Mouse (Mus musculus): ENCODE data around the gene Map1lc3b. TPM values are rescaled to one million over a fixed set of nuclear protein-coding genes. Genes with fewer than 3 reads are reported as not detected.

Gene Map1lc3b
- polyA plus RNA-seq, 1 experiment from 2014 or later = 205 TPM

GRCm38 (mm10) chr8:121578676-121579451, 11.3 kb upstream of the Map1lc3b start, which contains the start of gene Fbxo31:
Gene Fbxo31, minus strand, starts transcription at chr8:121578806.
- H3K27ac ChIP-seq (ENCODE audit: low read depth) = peak within 1 kb of the TSS; percentile 96
- peak within 1 kb of the TSS; percentile 99 for H3K4me2 ChIP-seq (ENCODE audit: low read depth, low read length)
- H3K4me1 ChIP-seq (ENCODE audit: insufficient read depth) = peaks cover 41% of the 10 kb centered on the region
- H3K27me3 ChIP-seq (ENCODE audit: insufficient read depth, low read length) = no peaks in the 10 kb centered on the region
- TF ChIP-seq EP300 (IDR thresholded peaks at IDR 0.05; ENCODE audit: low read depth) = no peak
- TF ChIP-seq CTCF (IDR thresholded peaks at IDR 0.05; ENCODE audit: low read depth) = no peak
- H3K36me3 ChIP-seq (replicated peaks; ENCODE audit: insufficient read depth, low read length) = no peaks in the 10 kb centered on the region
- H3K9me3 ChIP-seq (ENCODE audit: low read length) = no peaks in the 10 kb centered on the region
- peak within 1 kb of the TSS; percentile 83 for H3K9ac ChIP-seq (replicated peaks)
- peak; percentile 99 for DNase-seq
- ATAC-seq = peak; percentile 83
- WGBS (ENCODE audit: insufficient replicate concordance) = 1% methylated on average over 45 of the region's 63 CpGs
- peak within 1 kb of the TSS; percentile 92 for H3K4me3 ChIP-seq (ENCODE audit: low read depth, low read length)

- Histone ChIP-seq H3K4me2 (ENCODE audit: low read depth, low read length) (no peak overlapping the region), H3K4me1 (ENCODE audit: insufficient read depth) (peaks cover 45% of the 10 kb centered on the region), H3K36me3 (replicated peaks; ENCODE audit: insufficient read depth, low read length) (no peaks in the 10 kb centered on the region), H3K9ac (replicated peaks) (no peak overlapping the region), H3K4me3 (ENCODE audit: low read depth, low read length) (no peak overlapping the region), H3K27ac (ENCODE audit: low read depth) (peak overlapping the region; percentile 96), H3K27me3 (ENCODE audit: insufficient read depth, low read length) (no peaks in the 10 kb centered on the region), H3K9me3 (ENCODE audit: low read length) (no peaks in the 10 kb centered on the region)
- TF ChIP-seq CTCF (IDR thresholded peaks at IDR 0.05; ENCODE audit: low read depth) (no peak), EP300 (IDR thresholded peaks at IDR 0.05; ENCODE audit: low read depth) (peak; percentile 81)
- ATAC-seq (peak; percentile 48), DNase-seq (peak; percentile 79)
- WGBS (ENCODE audit: insufficient replicate concordance) = 31% methylated on average over 9 of the region's 9 CpGs
These were observed 9.7 kb upstream of the Map1lc3b start for GRCm38 (mm10) chr8:121580465-121580864.

GRCm38 (mm10) chr8:121583653-121584052, 6.5 kb upstream of the Map1lc3b start:
- H3K9ac ChIP-seq (replicated peaks) = no peak overlapping the region
- no peaks in the 10 kb centered on the region for H3K27me3 ChIP-seq (ENCODE audit: insufficient read depth, low read length)
- no peak overlapping the region for H3K4me3 ChIP-seq (ENCODE audit: low read depth, low read length)
- DNase-seq = no peak
- peaks cover 48% of the 10 kb centered on the region for H3K4me1 ChIP-seq (ENCODE audit: insufficient read depth)
- H3K27ac ChIP-seq (ENCODE audit: low read depth) = no peak overlapping the region
- H3K4me2 ChIP-seq (ENCODE audit: low read depth, low read length) = no peak overlapping the region
- H3K36me3 ChIP-seq (replicated peaks; ENCODE audit: insufficient read depth, low read length) = no peaks in the 10 kb centered on the region
- no peaks in the 10 kb centered on the region for H3K9me3 ChIP-seq (ENCODE audit: low read length)
- ATAC-seq = no peak
- TF ChIP-seq EP300 (IDR thresholded peaks at IDR 0.05; ENCODE audit: low read depth) (no peak), CTCF (IDR thresholded peaks at IDR 0.05; ENCODE audit: low read depth) (no peak)
- WGBS (ENCODE audit: insufficient replicate concordance) = 45% methylated on average over 8 of the region's 8 CpGs

- H3K9ac ChIP-seq (replicated peaks) = peak overlapping the region; percentile 58; the same call in 1 of the 2 replicates
- peak overlapping the region; percentile 52 for H3K4me3 ChIP-seq (ENCODE audit: low read depth, low read length)
- 36% methylated on average over 13 of the region's 13 CpGs for WGBS (ENCODE audit: insufficient replicate concordance)
- no peaks in the 10 kb centered on the region for H3K27me3 ChIP-seq (ENCODE audit: insufficient read depth, low read length)
- H3K27ac ChIP-seq (ENCODE audit: low read depth) = peak overlapping the region; percentile 80
- H3K36me3 ChIP-seq (replicated peaks; ENCODE audit: insufficient read depth, low read length) = no peaks in the 10 kb centered on the region
- H3K4me2 ChIP-seq (ENCODE audit: low read depth, low read length) = peak overlapping the region; percentile 70
- TF ChIP-seq CTCF (IDR thresholded peaks at IDR 0.05; ENCODE audit: low read depth) (no peak), EP300 (IDR thresholded peaks at IDR 0.05; ENCODE audit: low read depth) (no peak)
- no peak for DNase-seq
- peaks cover 52% of the 10 kb centered on the region for H3K4me1 ChIP-seq (ENCODE audit: insufficient read depth)
- H3K9me3 ChIP-seq (ENCODE audit: low read length) = no peaks in the 10 kb centered on the region
- ATAC-seq = peak; percentile 1; the same call in 1 of the 2 replicates
These were observed 5.4 kb upstream of the Map1lc3b start for GRCm38 (mm10) chr8:121584730-121585129.

GRCm38 (mm10) chr8:121585159-121585825, 4.9 kb upstream of the Map1lc3b start:
- TF ChIP-seq EP300 (IDR thresholded peaks at IDR 0.05; ENCODE audit: low read depth) = peak; percentile 79; the same call in 1 of the 2 replicates
- no peak for TF ChIP-seq CTCF (IDR thresholded peaks at IDR 0.05; ENCODE audit: low read depth)
- peaks cover 50% of the 10 kb centered on the region for H3K4me1 ChIP-seq (ENCODE audit: insufficient read depth)
- H3K27ac ChIP-seq (ENCODE audit: low read depth) = peak overlapping the region; percentile 80
- WGBS (ENCODE audit: insufficient replicate concordance) = under 1% methylated on average over 43 of the region's 47 CpGs
- peak overlapping the region; percentile 52 for H3K4me3 ChIP-seq (ENCODE audit: low read depth, low read length)
- ATAC-seq (peak; percentile 88), DNase-seq (peak; percentile 99)
- peak overlapping the region; percentile 58 for H3K9ac ChIP-seq (replicated peaks)
- H3K4me2 ChIP-seq (ENCODE audit: low read depth, low read length) = peak overlapping the region; percentile 70
- H3K9me3 ChIP-seq (ENCODE audit: low read length) = no peaks in the 10 kb centered on the region
- H3K36me3 ChIP-seq (replicated peaks; ENCODE audit: insufficient read depth, low read length) = no peaks in the 10 kb centered on the region
- H3K27me3 ChIP-seq (ENCODE audit: insufficient read depth, low read length) = no peaks in the 10 kb centered on the region

- no peaks in the 10 kb centered on the region for H3K27me3 ChIP-seq (ENCODE audit: insufficient read depth, low read length)
These were observed 1.4 kb upstream of the Map1lc3b start for GRCm38 (mm10) chr8:121588750-121589149.

More at GRCm38 (mm10) chr8:121588750-121589149, 1.4 kb upstream of the Map1lc3b start:
- DNase-seq = no peak
- 54% methylated on average over 4 of the region's 4 CpGs for WGBS (ENCODE audit: insufficient replicate concordance)
- ATAC-seq = no peak; the same call in 1 of the 2 replicates
- H3K27ac ChIP-seq (ENCODE audit: low read depth) = peak overlapping the region; percentile 84
- TF ChIP-seq EP300 (IDR thresholded peaks at IDR 0.05; ENCODE audit: low read depth) (peak; percentile 93), CTCF (IDR thresholded peaks at IDR 0.05; ENCODE audit: low read depth) (no peak)
- peaks cover 13% of the 10 kb centered on the region for H3K36me3 ChIP-seq (replicated peaks; ENCODE audit: insufficient read depth, low read length)
- peak overlapping the region; percentile 75 for H3K4me2 ChIP-seq (ENCODE audit: low read depth, low read length)
- H3K9ac ChIP-seq (replicated peaks) = no peak overlapping the region
- H3K9me3 ChIP-seq (ENCODE audit: low read length) = no peaks in the 10 kb centered on the region
- H3K4me3 ChIP-seq (ENCODE audit: low read depth, low read length) = no peak overlapping the region
- H3K4me1 ChIP-seq (ENCODE audit: insufficient read depth) = peaks cover 54% of the 10 kb centered on the region

All from liver, postnatal 0 days (tissue).